Mouse (Mus musculus): ENCODE data around the gene Gm6309.
"Not testable (repeated sequence)": the region's sequence is repeated elsewhere in the genome, so short reads cannot be mapped to it uniquely, and the experiment has no call there.

The Gm6309 gene

GRCm38 (mm10) chr5:146170621-146171020, at the start of gene Gm6309:
Gm6309 (minus strand) TSS chr5:146170721.
- TF ChIP-seq GATA4 (IDR thresholded peaks at IDR 0.05; ENCODE audit: insufficient replicate concordance, low read length): not testable (repeated sequence)

GRCm38 (mm10) chr5:146205537-146205936, 35.0 kb upstream of the Gm6309 start:
- TF ChIP-seq GATA4 (IDR thresholded peaks at IDR 0.05; ENCODE audit: insufficient replicate concordance, low read length): no peak

GRCm38 (mm10) chr5:146203921-146204320, 33.4 kb upstream of the Gm6309 start:
- TF ChIP-seq GATA4 (IDR thresholded peaks at IDR 0.05; ENCODE audit: insufficient replicate concordance, low read length): no peak

GRCm38 (mm10) chr5:146200580-146200979, 30.1 kb upstream of the Gm6309 start:
- TF ChIP-seq GATA4 (IDR thresholded peaks at IDR 0.05; ENCODE audit: insufficient replicate concordance, low read length): no peak

GRCm38 (mm10) chr5:146199540-146199939, 29.0 kb upstream of the Gm6309 start:
- TF ChIP-seq GATA4 (IDR thresholded peaks at IDR 0.05; ENCODE audit: insufficient replicate concordance, low read length): no peak

- no peak for TF ChIP-seq GATA4 (IDR thresholded peaks at IDR 0.05; ENCODE audit: insufficient replicate concordance, low read length)
Observed at GRCm38 (mm10) chr5:146199073-146199472, 28.6 kb upstream of the Gm6309 start.

GRCm38 (mm10) chr5:146193360-146193759, 22.8 kb upstream of the Gm6309 start:
- no peak for TF ChIP-seq GATA4 (IDR thresholded peaks at IDR 0.05; ENCODE audit: insufficient replicate concordance, low read length)

GRCm38 (mm10) chr5:146190501-146191269, 20.2 kb upstream of the Gm6309 start:
- TF ChIP-seq GATA4 (IDR thresholded peaks at IDR 0.05; ENCODE audit: insufficient replicate concordance, low read length): no peak

- no peak for TF ChIP-seq GATA4 (IDR thresholded peaks at IDR 0.05; ENCODE audit: insufficient replicate concordance, low read length)
Observed at GRCm38 (mm10) chr5:146190093-146190492, 19.6 kb upstream of the Gm6309 start.

- TF ChIP-seq GATA4 (IDR thresholded peaks at IDR 0.05; ENCODE audit: insufficient replicate concordance, low read length): no peak
Observed at GRCm38 (mm10) chr5:146188712-146189111, 18.2 kb upstream of the Gm6309 start.

- no peak for TF ChIP-seq GATA4 (IDR thresholded peaks at IDR 0.05; ENCODE audit: insufficient replicate concordance, low read length)
Observed at GRCm38 (mm10) chr5:146188144-146188543, 17.6 kb upstream of the Gm6309 start.

GRCm38 (mm10) chr5:146185204-146185603, 14.7 kb upstream of the Gm6309 start, which contains the start of gene 1700001J03Rik:
1700001J03Rik (minus strand) TSS chr5:146185304.
- not testable (repeated sequence) for TF ChIP-seq GATA4 (IDR thresholded peaks at IDR 0.05; ENCODE audit: insufficient replicate concordance, low read length)

- not testable (repeated sequence) for TF ChIP-seq GATA4 (IDR thresholded peaks at IDR 0.05; ENCODE audit: insufficient replicate concordance, low read length)
Observed at GRCm38 (mm10) chr5:146160439-146160838, 10.1 kb downstream of the Gm6309 start, which contains the start of gene Gm5565. Gm5565 (minus strand) TSS chr5:146160539.

- TF ChIP-seq GATA4 (IDR thresholded peaks at IDR 0.05; ENCODE audit: insufficient replicate concordance, low read length): no peak
Observed at GRCm38 (mm10) chr5:146150454-146150853, 20.1 kb downstream of the Gm6309 start.

GRCm38 (mm10) chr5:146147903-146148302, 22.6 kb downstream of the Gm6309 start:
- TF ChIP-seq GATA4 (IDR thresholded peaks at IDR 0.05; ENCODE audit: insufficient replicate concordance, low read length): no peak

All from liver, adult (tissue).